ENCODE assay signal across 12 mouse cellular contexts in the genomic region with DNA sequence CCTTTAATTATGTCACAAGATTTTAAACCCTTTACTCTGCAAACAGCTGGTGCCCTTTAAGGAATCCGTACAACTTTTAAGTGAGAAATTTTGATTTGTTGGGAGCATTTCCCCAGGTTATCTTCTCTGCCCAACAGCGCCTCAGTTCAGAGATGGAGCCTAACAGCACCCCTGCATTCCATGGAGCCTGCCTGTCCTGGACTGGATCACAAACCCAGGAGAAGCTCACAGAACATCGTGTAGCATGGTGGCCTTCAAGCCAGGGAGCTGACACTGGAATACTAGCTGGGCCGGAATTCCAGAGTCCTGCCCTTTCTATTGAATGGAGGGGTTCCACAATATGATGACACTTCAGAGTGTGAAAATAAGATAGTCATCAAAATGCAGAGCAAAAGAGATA.
"Had no signal": no experiment of that assay in that cellular context is flagged by ENCODE, and none has a peak within 500 bp of the region (broad histone marks: within the 10 kb centered on the region; RNA-seq: fewer than 3 reads in every experiment).

No protein-coding gene starts in this region.

- H3K9ac ChIP-seq: intestine, embryonic 15.5 days; liver, embryonic 12.5 days; lung, embryonic 14.5 days had no signal

- DNase-seq: kidney, adult 18-20 months; lung, embryonic 14.5 days; lung, postnatal 10 days; lung, postnatal 4 days; midbrain, embryonic 14.5 days; thymus, postnatal 4 days had no signal

- H3K4me3 ChIP-seq: intestine, embryonic 15.5 days; left cerebral cortex, adult 2 months; liver, embryonic 12.5 days; midbrain, embryonic 10.5 days; myocyte had no signal

- H3K4me1 ChIP-seq: intestine, embryonic 15.5 days; liver, embryonic 12.5 days; midbrain, embryonic 10.5 days had no signal

- H3K27me3 ChIP-seq: intestine, embryonic 15.5 days; liver, embryonic 12.5 days had no signal

- H3K4me2 ChIP-seq: intestine, embryonic 15.5 days; liver, embryonic 12.5 days; lung, embryonic 14.5 days had no signal

- H3K36me3 ChIP-seq: intestine, embryonic 15.5 days; liver, embryonic 12.5 days; midbrain, embryonic 10.5 days had no signal

- H3K9me3 ChIP-seq: intestine, embryonic 15.5 days; liver, embryonic 12.5 days; midbrain, embryonic 10.5 days had no signal

- ATAC-seq: intestine, embryonic 15.5 days; liver, embryonic 12.5 days had no signal

- H3K27ac ChIP-seq: intestine, embryonic 15.5 days; left cerebral cortex, adult 2 months; liver, embryonic 12.5 days; midbrain, embryonic 10.5 days; stomach, postnatal 0 days had no signal
